Mouse (Mus musculus): ENCODE results near the gene Lrfn5. TPM values are rescaled to one million over a fixed set of nuclear protein-coding genes. Genes with fewer than 3 reads are reported as not detected.

The Lrfn5 gene
- polyA plus RNA-seq, 1 experiment, result not detected

- Histone ChIP-seq H3K36me3 (ENCODE audit: control insufficient read depth, insufficient read depth, low read length, poor library complexity, severe bottlenecking) (no peaks in the 10 kb centered on the region), H3K9ac (ENCODE audit: low read depth, poor library complexity, severe bottlenecking) (no peak overlapping the region), H3K9me3 (replicated peaks; ENCODE audit: control insufficient read depth, insufficient read depth, low read length, poor library complexity, severe bottlenecking) (no peaks in the 10 kb centered on the region), H3K27me3 (ENCODE audit: control insufficient read depth, insufficient read depth, low read length, poor library complexity, severe bottlenecking) (no peaks in the 10 kb centered on the region), H3K4me1 (ENCODE audit: control insufficient read depth, insufficient read depth, low read length) (no peaks in the 10 kb centered on the region), H3K4me3 (ENCODE audit: low read depth, low read length) (no peak overlapping the region), H3K27ac (ENCODE audit: insufficient read depth, low read length) (no peak overlapping the region)
- TF ChIP-seq EP300 (IDR thresholded peaks at IDR 0.05; ENCODE audit: insufficient read depth, low read depth, low read length), result no peak
- no peak for TF ChIP-seq POLR2A (IDR thresholded peaks at IDR 0.05; ENCODE audit: insufficient read depth, low read length)
- no peak for TF ChIP-seq CTCF (IDR thresholded peaks at IDR 0.05; ENCODE audit: low read depth, low read length)
Observed at GRCm38 (mm10) chr12:61854183-61854582, 331.2 kb downstream of the Lrfn5 start.

Measured in ES-Bruce4 (cell line).